Mouse (Mus musculus): ENCODE results near the gene Grik1. TPM values are rescaled to one million over a fixed set of nuclear protein-coding genes. Genes with fewer than 3 reads are reported as not detected.

The Grik1 gene
- polyA plus RNA-seq, 1 experiment, result 21.0 TPM

DNA sequence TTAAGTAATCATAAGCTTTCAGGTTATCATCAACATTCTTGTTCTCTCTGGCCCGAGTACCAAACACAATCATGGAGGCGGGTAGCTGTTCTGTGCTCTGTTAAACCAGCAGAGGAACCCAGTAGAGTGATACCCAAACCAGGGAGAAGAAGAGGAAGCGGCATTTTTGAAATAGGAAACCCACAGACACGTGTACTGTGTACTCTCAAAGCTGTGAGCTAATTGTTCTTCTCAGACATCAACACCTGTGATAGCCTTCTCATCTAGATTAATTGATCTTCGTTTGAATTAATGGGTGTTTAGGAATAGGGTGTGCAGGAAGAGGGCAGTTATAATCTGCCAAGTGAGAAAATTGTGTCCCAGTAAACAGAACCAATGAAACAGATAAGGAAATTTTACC is 333.9 kb downstream of the Grik1 start:
- DNase-seq (ENCODE audit: low read depth), result no peak
- TF ChIP-seq POLR2A (IDR thresholded peaks at IDR 0.05; ENCODE audit: borderline replicate concordance, extremely low read depth, insufficient read depth, insufficient read length, poor library complexity, severe bottlenecking), result no peak
- no peak for TF ChIP-seq CTCF (IDR thresholded peaks at IDR 0.05; ENCODE audit: borderline replicate concordance, extremely low read depth, insufficient read depth, insufficient read length)

DNA sequence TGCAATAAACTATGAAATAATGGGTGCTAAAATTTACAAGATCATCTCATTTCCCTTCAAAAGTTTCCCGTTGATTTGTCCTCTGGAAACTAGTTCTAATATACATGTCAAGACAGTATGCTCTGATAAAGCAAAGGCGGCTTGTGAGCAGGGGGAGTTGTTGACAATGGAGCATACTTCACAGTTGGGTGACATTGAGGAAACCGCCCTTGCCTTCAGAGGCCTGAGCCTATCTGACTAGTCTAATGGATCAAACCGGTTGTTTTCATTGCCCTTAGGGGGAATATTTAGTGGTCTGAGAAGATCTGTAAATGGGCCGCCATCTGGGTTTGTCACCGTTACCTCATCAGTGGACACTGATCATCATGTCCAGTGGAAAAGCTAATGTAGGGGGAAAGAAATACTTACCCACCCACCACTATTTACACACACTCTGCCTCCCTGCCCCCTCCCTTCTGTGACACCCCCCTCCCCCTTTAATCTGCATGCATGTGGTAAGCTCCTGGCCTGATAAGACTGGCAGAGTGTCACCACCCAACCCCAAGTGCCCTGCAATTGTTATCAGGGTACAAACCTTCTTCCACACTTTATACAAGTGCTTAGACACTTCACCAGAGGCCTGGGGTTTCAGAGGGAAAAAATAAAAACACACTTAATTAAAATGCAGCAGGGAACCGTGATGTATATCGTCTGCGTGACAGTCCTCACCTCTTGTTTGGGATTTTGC is 335.2 kb downstream of the Grik1 start:
- TF ChIP-seq POLR2A (IDR thresholded peaks at IDR 0.05; ENCODE audit: borderline replicate concordance, extremely low read depth, insufficient read depth, insufficient read length, poor library complexity, severe bottlenecking) (no peak), CTCF (IDR thresholded peaks at IDR 0.05; ENCODE audit: borderline replicate concordance, extremely low read depth, insufficient read depth, insufficient read length) (no peak)
- DNase-seq (ENCODE audit: low read depth), result no peak

DNA sequence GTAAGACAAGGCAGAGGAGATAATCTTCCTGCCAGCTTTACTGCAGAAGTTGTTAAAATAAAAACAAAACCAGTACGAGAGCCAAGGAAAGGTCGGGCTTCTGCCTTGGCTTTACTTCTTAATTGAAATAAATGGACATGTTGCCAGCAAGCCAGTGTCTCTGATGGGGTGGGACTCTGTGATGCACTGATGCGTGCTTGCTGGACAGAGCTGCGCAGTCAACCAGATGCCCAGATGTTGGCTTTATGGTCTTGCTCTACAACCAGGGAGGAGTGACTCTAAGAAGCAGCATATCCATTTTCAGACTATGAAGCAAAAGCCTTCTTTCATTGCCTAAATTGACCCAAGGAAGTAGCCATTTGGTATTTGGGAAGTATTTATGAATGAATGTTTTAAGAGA is 336.9 kb downstream of the Grik1 start:
- no peak for DNase-seq (ENCODE audit: low read depth)

DNA sequence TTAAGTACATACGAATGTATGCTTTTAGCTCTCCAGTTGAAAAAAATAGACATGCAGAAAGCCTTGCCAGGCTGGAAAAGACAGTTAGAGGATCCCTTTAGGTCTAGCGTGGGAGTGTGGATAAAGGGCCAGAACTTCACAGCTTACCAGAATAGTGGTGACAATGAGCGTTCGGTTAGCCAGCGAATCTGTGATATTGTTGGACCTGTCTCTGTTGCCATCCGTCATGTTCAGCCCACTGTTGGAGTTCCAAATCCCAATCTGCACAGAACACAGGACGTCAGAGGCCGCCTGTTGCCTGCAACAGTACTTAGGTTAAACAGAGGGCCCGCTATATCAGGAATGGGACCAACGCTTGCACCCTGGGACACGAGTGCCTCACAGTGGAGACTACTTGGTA is 340.2 kb downstream of the Grik1 start:
- DNase-seq (ENCODE audit: low read depth), result no peak
- TF ChIP-seq CTCF (IDR thresholded peaks at IDR 0.05; ENCODE audit: borderline replicate concordance, extremely low read depth, insufficient read depth, insufficient read length) (no peak), POLR2A (IDR thresholded peaks at IDR 0.05; ENCODE audit: borderline replicate concordance, extremely low read depth, insufficient read depth, insufficient read length, poor library complexity, severe bottlenecking) (no peak)

More for the DNA sequence above, 336.9 kb downstream of the Grik1 start:
- no peak for TF ChIP-seq CTCF (IDR thresholded peaks at IDR 0.05; ENCODE audit: borderline replicate concordance, extremely low read depth, insufficient read depth, insufficient read length)
- TF ChIP-seq POLR2A (IDR thresholded peaks at IDR 0.05; ENCODE audit: borderline replicate concordance, extremely low read depth, insufficient read depth, insufficient read length, poor library complexity, severe bottlenecking), result no peak

DNA sequence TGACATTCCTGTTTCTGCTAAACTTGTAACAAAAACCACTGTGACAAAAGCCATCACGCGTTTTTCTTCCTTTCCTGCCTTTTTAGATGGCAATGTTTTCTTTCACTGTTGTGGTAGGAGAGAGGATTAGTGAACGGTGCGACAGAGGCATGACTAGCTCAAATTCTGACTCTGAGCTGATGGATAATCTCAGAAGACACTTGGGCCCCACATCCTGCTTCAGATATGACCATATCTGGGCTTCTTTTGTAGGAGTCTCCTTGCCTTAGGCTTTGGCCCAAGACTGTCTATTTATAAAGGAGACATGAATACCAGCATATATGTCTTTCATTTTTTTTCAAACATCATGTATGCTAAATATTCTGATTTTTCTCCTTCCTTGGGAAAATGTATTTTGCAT is 341.9 kb downstream of the Grik1 start:
- no peak for DNase-seq (ENCODE audit: low read depth)
- TF ChIP-seq CTCF (IDR thresholded peaks at IDR 0.05; ENCODE audit: borderline replicate concordance, extremely low read depth, insufficient read depth, insufficient read length), result no peak
- TF ChIP-seq POLR2A (IDR thresholded peaks at IDR 0.05; ENCODE audit: borderline replicate concordance, extremely low read depth, insufficient read depth, insufficient read length, poor library complexity, severe bottlenecking), result no peak

DNA sequence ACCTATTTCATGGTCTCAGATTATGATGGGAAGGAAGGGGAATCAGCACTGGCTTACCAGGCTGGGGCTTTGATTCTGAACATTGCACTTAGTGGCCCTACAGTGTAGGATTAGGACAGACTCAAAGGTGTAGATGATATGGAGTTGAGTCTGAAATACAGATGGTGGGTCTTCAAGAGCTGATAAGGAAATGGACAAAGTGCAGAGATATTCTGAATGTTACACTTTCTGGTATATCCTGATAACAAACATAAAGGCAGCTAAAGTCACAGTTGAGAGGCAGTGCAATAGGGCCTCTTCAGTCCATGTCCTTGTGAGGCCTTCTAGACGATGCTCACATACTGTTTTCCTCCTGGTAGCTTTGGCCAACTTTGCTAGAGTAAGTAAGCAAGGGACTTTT is 345.7 kb downstream of the Grik1 start:
- TF ChIP-seq CTCF (IDR thresholded peaks at IDR 0.05; ENCODE audit: borderline replicate concordance, extremely low read depth, insufficient read depth, insufficient read length), result no peak
- no peak for TF ChIP-seq POLR2A (IDR thresholded peaks at IDR 0.05; ENCODE audit: borderline replicate concordance, extremely low read depth, insufficient read depth, insufficient read length, poor library complexity, severe bottlenecking)
- no peak for DNase-seq (ENCODE audit: low read depth)

DNA sequence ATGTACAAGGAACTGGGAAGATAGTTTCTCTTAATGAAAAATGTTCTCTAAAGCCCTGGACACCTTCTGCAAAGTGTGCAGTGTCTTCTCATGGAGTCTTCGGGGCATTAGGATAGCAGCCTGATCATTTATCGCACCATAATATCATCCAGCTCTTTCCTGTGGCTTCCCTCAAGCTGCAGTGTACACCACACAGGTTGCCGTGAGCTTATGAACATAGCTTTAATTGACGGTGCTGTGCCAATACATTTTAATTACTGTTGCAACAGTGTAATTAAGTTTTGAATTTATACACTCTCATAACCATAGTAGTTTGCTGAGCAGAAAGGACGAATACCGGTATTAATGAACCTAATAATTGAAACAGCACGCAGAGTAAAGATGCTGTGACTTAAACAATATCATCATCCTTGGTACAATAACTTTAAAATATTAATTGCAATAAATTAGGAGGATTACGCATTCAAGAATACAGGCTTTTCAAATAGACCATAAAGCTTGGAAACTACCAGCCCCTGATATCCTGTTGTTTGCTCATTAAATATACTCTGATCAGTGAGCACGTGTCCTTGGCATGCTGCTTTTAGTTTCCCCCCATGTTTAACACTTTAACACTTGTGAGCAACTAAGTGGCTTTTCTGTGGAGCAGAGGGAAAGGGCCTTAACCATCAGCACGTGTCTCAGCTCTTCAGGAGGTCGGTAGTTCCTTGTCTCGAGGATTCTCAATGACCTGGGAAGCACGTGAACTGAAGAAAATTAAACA is 347.8 kb downstream of the Grik1 start:
- TF ChIP-seq CTCF (IDR thresholded peaks at IDR 0.05; ENCODE audit: borderline replicate concordance, extremely low read depth, insufficient read depth, insufficient read length) (no peak), POLR2A (IDR thresholded peaks at IDR 0.05; ENCODE audit: borderline replicate concordance, extremely low read depth, insufficient read depth, insufficient read length, poor library complexity, severe bottlenecking) (no peak)
- no peak for DNase-seq (ENCODE audit: low read depth)

DNA sequence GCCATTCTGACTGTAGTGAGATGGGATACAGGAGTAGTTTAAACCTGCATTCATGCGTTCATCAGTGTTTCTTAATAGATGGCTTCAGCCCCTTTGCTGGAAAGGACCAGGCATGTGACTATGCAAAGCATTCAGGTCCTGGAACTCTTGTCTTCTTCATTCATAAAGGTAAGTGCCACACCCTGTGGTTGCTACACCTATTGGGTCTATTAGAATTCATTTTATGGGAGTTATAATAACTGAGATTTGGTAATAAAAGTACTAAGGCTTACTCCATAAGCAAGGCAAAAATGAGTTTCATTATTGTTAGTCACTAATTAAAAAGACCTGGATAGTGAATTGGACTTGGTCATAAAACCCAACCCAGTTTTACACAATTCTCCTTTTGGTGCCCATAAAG is 355.4 kb downstream of the Grik1 start:
- no peak for DNase-seq (ENCODE audit: low read depth)
- TF ChIP-seq POLR2A (IDR thresholded peaks at IDR 0.05; ENCODE audit: borderline replicate concordance, extremely low read depth, insufficient read depth, insufficient read length, poor library complexity, severe bottlenecking) (no peak), CTCF (IDR thresholded peaks at IDR 0.05; ENCODE audit: borderline replicate concordance, extremely low read depth, insufficient read depth, insufficient read length) (no peak)

DNA sequence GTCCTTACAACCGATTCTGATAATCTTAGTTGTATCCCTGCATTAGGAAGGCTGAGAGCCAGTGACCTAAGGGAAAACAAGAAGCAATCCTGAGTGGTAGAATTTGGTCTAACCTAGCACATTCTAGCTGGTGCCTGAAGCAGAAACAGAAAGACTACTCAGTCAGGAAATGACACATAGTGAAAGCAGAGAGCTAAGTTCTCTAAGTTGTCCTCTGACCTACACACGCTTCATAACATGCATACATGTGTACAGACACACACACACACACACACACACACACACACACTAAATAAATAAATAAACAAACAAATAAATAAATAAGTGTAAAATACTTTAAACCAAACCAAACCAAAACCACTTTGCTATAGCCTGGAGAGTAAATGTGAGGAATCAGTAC is 358.7 kb downstream of the Grik1 start:
- TF ChIP-seq CTCF (IDR thresholded peaks at IDR 0.05; ENCODE audit: borderline replicate concordance, extremely low read depth, insufficient read depth, insufficient read length), result no peak
- no peak for TF ChIP-seq POLR2A (IDR thresholded peaks at IDR 0.05; ENCODE audit: borderline replicate concordance, extremely low read depth, insufficient read depth, insufficient read length, poor library complexity, severe bottlenecking)
- DNase-seq (ENCODE audit: low read depth), result no peak

DNA sequence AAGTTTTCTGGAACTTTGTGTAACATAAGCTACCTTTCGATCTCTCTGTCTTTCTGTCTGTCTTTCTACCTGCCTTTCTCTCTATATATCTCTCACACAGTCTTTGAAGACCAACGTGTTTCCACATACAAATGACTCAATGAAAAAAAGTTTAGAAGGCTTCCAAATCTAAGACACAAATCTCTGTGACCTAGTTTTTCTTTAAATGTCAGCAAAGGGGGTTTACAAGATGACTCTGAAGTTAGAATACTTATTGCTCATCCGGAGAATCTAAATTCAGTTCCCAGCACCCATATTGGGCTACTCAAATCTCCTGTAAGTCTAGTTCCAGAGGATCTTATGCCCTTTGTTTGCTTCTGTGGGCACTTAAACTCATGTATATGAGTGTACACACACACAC is 359.5 kb downstream of the Grik1 start:
- no peak for DNase-seq (ENCODE audit: low read depth)
- TF ChIP-seq CTCF (IDR thresholded peaks at IDR 0.05; ENCODE audit: borderline replicate concordance, extremely low read depth, insufficient read depth, insufficient read length) (no peak), POLR2A (IDR thresholded peaks at IDR 0.05; ENCODE audit: borderline replicate concordance, extremely low read depth, insufficient read depth, insufficient read length, poor library complexity, severe bottlenecking) (no peak)

DNA sequence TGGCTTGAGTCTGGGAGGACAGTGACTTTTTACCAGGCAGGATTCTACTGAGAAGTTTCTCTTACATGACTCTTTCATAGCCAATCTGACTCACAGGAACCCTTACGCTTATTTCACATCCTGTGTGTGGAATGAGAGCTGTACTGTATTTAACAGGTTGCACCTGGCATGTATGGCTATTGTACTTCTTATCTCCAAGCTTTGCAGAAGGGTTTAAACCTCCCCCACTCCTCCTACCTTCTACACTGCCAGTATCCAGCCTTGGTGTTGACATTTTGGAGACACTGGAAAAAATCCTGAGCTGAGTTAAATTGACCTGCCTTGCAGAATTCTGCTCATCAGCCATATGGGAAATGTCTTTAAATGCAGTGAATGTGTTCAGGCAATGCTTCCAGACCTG is 361.4 kb downstream of the Grik1 start:
- TF ChIP-seq CTCF (IDR thresholded peaks at IDR 0.05; ENCODE audit: borderline replicate concordance, extremely low read depth, insufficient read depth, insufficient read length) (no peak), POLR2A (IDR thresholded peaks at IDR 0.05; ENCODE audit: borderline replicate concordance, extremely low read depth, insufficient read depth, insufficient read length, poor library complexity, severe bottlenecking) (no peak)
- DNase-seq (ENCODE audit: low read depth), result no peak

DNA sequence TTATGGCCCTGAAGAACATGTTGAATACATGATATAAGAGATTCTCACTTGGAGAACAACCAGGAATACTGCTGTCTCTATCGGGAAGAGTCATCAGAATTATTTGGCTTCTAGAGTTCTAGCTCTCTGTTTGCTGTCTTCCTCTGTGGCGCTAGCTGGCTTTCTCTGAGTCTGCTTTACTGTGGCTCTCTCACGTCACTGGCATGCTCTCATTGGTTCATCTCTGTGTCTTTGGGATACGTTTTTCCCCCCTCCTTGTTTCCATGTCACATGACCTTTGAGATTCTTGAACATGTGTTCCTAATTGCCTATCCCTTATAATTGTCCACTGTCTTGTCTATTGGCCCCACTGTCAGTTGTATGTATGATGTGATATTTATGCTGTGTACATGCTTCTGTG is 372.2 kb downstream of the Grik1 start:
- no peak for TF ChIP-seq CTCF (IDR thresholded peaks at IDR 0.05; ENCODE audit: borderline replicate concordance, extremely low read depth, insufficient read depth, insufficient read length)
- no peak for TF ChIP-seq POLR2A (IDR thresholded peaks at IDR 0.05; ENCODE audit: borderline replicate concordance, extremely low read depth, insufficient read depth, insufficient read length, poor library complexity, severe bottlenecking)
- DNase-seq (ENCODE audit: low read depth), result no peak

Measured in brain, embryonic 14.5 days (tissue).